Mouse (Mus musculus) macrophage (primary cell): Measurements from ENCODE around the gene Atp6v1fnb. TPM values are rescaled to one million over a fixed set of nuclear protein-coding genes. Genes with fewer than 3 reads are reported as not detected.

Experiments used
- H3K27ac ChIP-seq: fragments of 350-480 bp; formaldehyde crosslinking; 2 replicates; pipeline ENCODE4 v1.9.0; 2021
- H3K36me3 ChIP-seq: fragments of 350-480 bp; formaldehyde crosslinking; 2 replicates; pipeline ENCODE4 v1.9.0; 2021; ENCODE audit errors: inconsistent target
- H3K4me3 ChIP-seq: fragments of 350-480 bp; formaldehyde crosslinking; 2 replicates; pipeline ENCODE4 v1.9.0; 2021; ENCODE audit errors: inconsistent target
- H3K79me2 ChIP-seq: fragments of 350-480 bp; formaldehyde crosslinking; 2 replicates; pipeline ENCODE4 v1.9.0; 2021; ENCODE audit errors: inconsistent target
- WGBS: methylation state at CpG from one replicate; pipeline ENCODE4 v1.1.7; 2026; ENCODE audit warnings: inconsistent platforms; ENCODE audit not compliant: missing documents; 5-methylcytosine and 5-hydroxymethylcytosine counted together
- polyA plus RNA-seq: library from polyadenylated mRNA; stranded (reverse); fragments of 250-400 nt; gene quantifications from 3 replicates; pipeline ENCODE4 v1.2.4, GENCODE M21; 2018; ENCODE audit warnings: inconsistent platforms

Gene Atp6v1fnb
- polyA plus RNA-seq, 1 experiment from 2014 or later = not detected

- no peaks in the 10 kb centered on the region for H3K79me2 ChIP-seq
- H3K4me3 ChIP-seq = no peak overlapping the region
- H3K27ac ChIP-seq = no peak overlapping the region
- WGBS = 97% methylated on average over 3 of the region's 4 CpGs
- no peaks in the 10 kb centered on the region for H3K36me3 ChIP-seq
These were observed 32.0 kb upstream of the Atp6v1fnb start for GRCm38 (mm10) chr6:29439251-29439650.

DNA sequence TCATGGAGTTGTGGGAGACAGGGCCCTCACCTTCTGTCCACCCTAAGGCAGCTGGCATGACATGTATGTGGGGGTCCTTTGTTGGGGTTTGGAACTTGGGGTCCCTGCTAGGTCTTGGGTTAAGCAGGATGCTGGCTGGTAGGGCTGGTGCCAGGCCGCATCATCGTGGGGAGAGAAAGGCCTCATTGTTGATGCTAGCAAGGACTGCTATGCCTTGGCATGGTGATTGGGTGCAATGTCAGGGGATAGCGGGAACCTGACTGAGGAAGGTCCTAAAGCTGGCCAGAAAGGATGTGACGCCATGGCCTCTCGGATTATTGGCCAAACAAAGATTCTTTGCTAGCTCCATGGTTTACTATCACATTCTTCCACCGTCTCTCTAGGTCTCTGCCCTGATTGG is 31.4 kb upstream of the Atp6v1fnb start:
- Histone ChIP-seq H3K4me3 (no peak overlapping the region), H3K36me3 (no peaks in the 10 kb centered on the region), H3K79me2 (no peaks in the 10 kb centered on the region), H3K27ac (no peak overlapping the region)
- WGBS = 83% methylated on average over 6 of the region's 6 CpGs

DNA sequence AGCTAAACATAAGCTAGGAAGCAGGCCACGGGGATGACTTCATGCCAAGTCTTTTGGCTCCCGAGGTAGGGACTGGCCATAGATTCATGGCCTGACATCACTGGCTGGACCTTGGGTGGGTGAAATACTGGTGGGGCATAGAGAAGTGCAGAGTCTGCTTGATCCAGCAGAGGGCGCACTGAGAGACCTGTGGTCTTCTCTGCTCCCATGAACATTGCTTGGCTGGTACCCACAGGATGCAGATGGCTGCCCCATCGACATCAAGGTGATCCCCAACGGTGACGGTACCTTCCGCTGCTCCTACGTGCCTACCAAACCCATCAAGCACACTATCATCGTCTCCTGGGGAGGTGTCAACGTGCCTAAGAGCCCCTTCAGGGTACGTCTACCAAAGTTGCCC is 26.5 kb upstream of the Atp6v1fnb start:
- WGBS = 48% methylated on average over 11 of the region's 11 CpGs
- Histone ChIP-seq H3K27ac (no peak overlapping the region), H3K4me3 (no peak overlapping the region), H3K79me2 (no peaks in the 10 kb centered on the region), H3K36me3 (no peaks in the 10 kb centered on the region)

DNA sequence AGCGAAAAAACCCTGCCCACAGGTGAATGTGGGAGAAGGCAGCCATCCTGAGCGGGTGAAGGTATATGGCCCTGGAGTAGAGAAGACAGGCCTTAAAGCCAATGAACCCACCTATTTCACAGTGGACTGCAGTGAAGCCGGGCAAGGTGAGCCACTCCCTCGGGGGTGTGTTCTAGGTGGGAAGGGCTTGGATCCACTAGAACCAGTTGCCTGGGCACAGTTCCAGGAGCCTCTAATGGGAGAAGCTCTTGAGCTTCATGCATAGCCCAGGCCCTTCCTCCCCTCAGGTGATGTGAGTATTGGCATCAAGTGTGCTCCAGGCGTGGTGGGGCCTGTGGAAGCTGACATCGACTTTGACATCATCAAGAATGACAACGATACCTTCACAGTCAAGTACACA is 25.9 kb upstream of the Atp6v1fnb start:
- 87% methylated on average over 7 of the region's 7 CpGs for WGBS
- Histone ChIP-seq H3K79me2 (no peaks in the 10 kb centered on the region), H3K4me3 (no peak overlapping the region), H3K27ac (no peak overlapping the region), H3K36me3 (no peaks in the 10 kb centered on the region)

DNA sequence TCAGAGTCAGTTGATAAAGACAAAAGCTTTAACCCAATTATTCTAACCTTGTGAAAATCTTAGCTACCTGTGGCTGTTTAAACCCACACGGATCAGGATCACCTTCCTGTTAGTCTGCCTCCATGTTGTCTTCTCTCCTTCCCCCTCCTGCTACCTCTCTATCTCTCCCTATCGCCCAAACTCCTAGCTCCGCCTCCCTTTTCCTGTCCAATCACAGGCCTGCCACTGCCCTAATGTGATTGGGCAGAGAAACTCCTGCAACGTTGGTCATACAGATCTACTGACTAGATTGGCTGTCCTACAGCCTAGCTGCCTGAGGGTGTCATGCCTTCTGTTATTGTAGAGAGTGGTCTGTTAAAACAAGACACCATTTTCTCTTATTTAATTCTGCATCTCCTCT is 21.4 kb upstream of the Atp6v1fnb start:
- no peak overlapping the region for H3K27ac ChIP-seq
- 19% methylated on average over 3 of the region's 4 CpGs for WGBS
- no peak overlapping the region for H3K4me3 ChIP-seq
- H3K79me2 ChIP-seq = no peaks in the 10 kb centered on the region
- no peaks in the 10 kb centered on the region for H3K36me3 ChIP-seq

GRCm38 (mm10) chr6:29450667-29451066 is 20.6 kb upstream of the Atp6v1fnb start:
- Histone ChIP-seq H3K27ac (no peak overlapping the region), H3K36me3 (no peaks in the 10 kb centered on the region), H3K4me3 (no peak overlapping the region), H3K79me2 (no peaks in the 10 kb centered on the region)
- WGBS = 99% methylated on average over 6 of the region's 6 CpGs

DNA sequence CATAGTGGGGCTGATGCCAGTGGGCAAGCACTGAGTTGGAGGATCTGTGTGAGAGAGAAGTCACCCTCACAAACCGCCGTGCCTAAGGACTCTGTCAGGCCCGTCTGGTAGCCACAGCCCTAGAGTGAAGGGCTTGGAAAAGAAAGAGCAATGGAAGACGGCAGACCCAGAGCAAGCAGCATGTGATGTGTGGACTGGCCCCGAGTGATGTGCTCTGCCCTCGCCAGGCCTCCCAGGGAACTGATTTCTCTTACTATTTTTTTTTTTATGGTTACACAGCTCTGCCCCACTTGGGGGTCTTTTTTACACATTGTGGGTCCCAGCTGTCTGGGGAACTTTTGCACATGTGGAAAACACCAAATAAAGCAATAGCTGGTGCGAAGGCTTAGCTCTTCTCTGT is 9.7 kb upstream of the Atp6v1fnb start:
- 69% methylated on average over 6 of the region's 7 CpGs for whole genome bisulfite sequencing
- Histone ChIP-seq H3K79me2 (no peaks in the 10 kb centered on the region), H3K4me3 (no peak overlapping the region), H3K27ac (no peak overlapping the region), H3K36me3 (no peaks in the 10 kb centered on the region)

- WGBS = 86% methylated on average over 3 of the region's 3 CpGs
- H3K27ac ChIP-seq = no peak overlapping the region
- H3K79me2 ChIP-seq = peaks cover 8% of the 10 kb centered on the region
- no peak overlapping the region for H3K4me3 ChIP-seq
- H3K36me3 ChIP-seq = no peaks in the 10 kb centered on the region
These were observed 7.8 kb upstream of the Atp6v1fnb start for GRCm38 (mm10) chr6:29463388-29463787.

GRCm38 (mm10) chr6:29467583-29468354 is 3.5 kb upstream of the Atp6v1fnb start, which contains the start of gene Atp6v1f:
Gene Atp6v1f (plus strand): TSS chr6:29467718.
- Histone ChIP-seq H3K36me3 (peaks cover 22% of the 10 kb centered on the region; the same call in 1 of the 2 replicates), H3K4me3 (peak within 1 kb of the TSS; percentile 91), H3K79me2 (peaks cover 17% of the 10 kb centered on the region), H3K27ac (peak within 1 kb of the TSS; percentile 74)
- under 1% methylated on average over 39 of the region's 39 CpGs for WGBS

DNA sequence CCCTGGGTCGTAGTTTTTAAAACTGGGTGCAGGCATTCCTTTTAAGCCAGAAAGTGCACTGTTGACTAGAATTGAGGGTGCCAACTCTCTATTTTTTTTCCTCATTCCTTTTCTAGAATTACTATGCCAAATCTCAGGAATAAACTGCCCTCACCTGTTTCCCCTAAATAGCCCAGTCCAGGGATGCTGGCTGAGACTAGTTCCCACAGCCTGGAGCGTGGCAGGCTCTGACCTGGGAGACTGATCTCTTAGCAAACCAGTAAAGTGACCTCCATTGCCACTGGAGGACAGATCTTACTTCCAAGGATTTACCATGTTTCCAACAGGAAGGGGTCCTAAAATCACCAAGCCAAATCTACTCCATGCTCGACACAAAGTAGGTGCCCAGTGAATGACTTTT is 2.4 kb upstream of the Atp6v1fnb start:
- H3K79me2 ChIP-seq = peaks cover 17% of the 10 kb centered on the region
- peak overlapping the region; percentile 91 for H3K4me3 ChIP-seq
- peaks cover 22% of the 10 kb centered on the region; the same call in 1 of the 2 replicates for H3K36me3 ChIP-seq
- 96% methylated on average over 3 of the region's 3 CpGs for WGBS
- H3K27ac ChIP-seq = peak overlapping the region; percentile 74

GRCm38 (mm10) chr6:29473941-29474691 is 2.9 kb downstream of the Atp6v1fnb start:
- H3K36me3 ChIP-seq = peaks cover 22% of the 10 kb centered on the region; the same call in 1 of the 2 replicates
- peaks cover 1% of the 10 kb centered on the region; the same call in 1 of the 2 replicates for H3K79me2 ChIP-seq
- H3K27ac ChIP-seq = no peak overlapping the region
- 18% methylated on average over 25 of the region's 33 CpGs for WGBS
- H3K4me3 ChIP-seq = no peak overlapping the region; the same call in 1 of the 2 replicates

DNA sequence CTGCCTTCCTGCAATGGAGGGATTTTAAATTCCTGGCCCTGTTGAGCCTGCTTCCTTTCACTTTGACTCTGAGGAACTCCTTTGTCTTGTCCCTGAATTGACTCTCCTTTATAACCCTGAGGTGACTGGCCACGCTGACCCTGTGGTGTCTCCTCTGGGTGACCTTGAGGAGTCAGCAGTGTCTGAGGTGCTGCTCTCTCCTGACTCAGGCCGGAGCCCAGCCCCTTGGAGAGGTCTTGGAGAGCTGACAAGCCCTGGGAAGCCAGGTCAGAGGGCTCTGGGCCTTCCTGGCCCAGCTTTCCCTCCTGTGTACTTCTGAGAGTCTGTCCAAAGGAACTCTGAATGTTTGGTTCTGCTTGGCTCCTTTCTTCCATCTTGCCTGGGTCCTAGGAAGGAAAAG is 3.5 kb downstream of the Atp6v1fnb start:
- no peak overlapping the region for H3K4me3 ChIP-seq
- 96% methylated on average over 2 of the region's 2 CpGs for WGBS

DNA sequence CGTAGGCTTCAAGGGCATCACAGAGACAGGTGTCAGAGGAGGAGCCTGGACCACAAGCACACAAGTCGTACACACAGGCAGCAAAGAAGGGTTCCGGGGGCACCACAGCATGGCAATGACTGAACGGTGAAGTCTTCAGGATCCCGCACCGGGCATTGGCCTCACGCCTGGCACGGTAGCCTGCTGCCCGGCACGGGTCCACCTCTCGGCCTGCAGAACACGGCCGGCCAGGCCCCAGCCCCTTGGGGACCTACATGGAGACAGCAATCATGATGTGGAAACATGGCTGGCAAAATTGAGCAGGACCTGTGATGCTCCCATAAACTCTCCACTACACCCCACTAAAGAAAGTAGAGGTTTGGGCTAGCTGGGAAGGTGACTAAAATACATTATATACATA is 11.5 kb downstream of the Atp6v1fnb start:
- Histone ChIP-seq H3K4me3 (no peak overlapping the region), H3K36me3 (no peaks in the 10 kb centered on the region), H3K79me2 (no peaks in the 10 kb centered on the region), H3K27ac (no peak overlapping the region)
- WGBS = 94% methylated on average over 13 of the region's 13 CpGs

More for the DNA sequence above, 3.5 kb downstream of the Atp6v1fnb start:
- Histone ChIP-seq H3K79me2 (no peaks in the 10 kb centered on the region), H3K27ac (no peak overlapping the region), H3K36me3 (peaks cover 19% of the 10 kb centered on the region; the same call in 1 of the 2 replicates)

DNA sequence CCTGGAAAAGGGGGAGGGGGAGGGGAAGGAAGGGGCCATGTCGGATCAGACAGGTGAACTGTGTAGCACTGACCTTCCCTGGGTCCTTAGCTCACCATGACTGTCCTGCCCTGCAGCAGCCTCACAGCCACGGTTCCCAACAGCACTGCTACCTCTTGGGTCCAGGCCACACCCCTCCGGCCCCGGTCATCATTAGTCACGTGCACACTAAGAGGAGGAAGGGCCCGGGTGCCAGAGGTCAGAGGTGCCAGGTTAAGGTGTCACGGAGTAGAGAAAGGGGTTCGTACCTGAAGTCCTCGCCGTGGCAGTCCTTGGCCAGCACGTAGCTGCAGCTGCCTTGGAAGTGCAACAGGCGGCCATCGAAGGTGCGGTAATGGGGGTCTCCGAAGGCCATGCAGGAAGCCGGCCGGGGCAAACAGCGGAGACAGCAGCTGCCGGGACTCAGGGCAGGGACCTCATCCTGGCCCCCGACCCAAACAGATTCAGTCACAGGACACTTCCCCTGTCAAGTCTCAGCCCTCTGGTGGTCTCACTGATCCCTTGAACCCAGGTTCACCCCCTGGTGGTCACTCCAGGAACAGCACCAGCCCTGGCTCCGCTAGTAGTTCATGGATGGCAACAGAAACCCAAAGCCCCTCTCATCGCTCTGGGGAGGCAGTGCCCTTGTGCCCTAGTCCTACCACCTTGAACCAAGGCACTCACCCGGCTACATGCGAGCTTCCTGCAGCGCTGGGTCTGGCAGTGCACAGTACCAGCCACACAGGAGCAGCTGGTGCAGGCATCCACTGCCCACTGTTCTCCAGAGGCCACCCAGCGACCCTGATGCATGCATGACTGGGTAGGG is 13.7 kb downstream of the Atp6v1fnb start:
- Histone ChIP-seq H3K27ac (no peak overlapping the region), H3K36me3 (no peaks in the 10 kb centered on the region), H3K79me2 (no peaks in the 10 kb centered on the region), H3K4me3 (peak overlapping the region; percentile 22)
- WGBS = 7% methylated on average over 26 of the region's 26 CpGs
